Mouse (Mus musculus): Measurements from ENCODE around the gene Ppp1cb. TPM values are rescaled to one million over a fixed set of nuclear protein-coding genes. Genes with fewer than 3 reads are reported as not detected.
A peak's percentile ranks its signal among the peaks of the same experiment; 100 is the strongest.

Ppp1cb gene
- total RNA-seq, 4 experiments from 2014 or later: 442 to 503 (median 471) TPM

DNA sequence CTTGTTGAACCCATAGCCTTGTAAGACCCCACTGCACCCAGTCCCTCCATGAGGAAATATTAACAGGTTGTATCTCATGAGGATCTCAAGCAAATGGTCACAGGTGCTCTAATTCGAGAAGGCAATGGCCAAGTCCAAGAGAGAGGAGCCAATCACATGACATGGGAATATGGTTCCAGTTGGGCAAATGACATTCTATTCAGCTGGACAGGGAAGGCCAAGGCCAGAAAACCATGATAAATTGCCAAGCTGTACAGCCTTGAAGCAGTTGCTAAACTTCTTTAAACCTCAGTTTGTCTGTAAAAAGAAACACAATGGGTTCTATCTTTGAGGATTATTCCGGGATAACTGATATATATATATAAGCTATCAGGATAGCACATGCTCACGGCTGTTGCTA is 14.7 kb upstream of the Ppp1cb start:
- no peak for DNase-seq (ENCODE audit: low spot score in 2 of 2)

DNA sequence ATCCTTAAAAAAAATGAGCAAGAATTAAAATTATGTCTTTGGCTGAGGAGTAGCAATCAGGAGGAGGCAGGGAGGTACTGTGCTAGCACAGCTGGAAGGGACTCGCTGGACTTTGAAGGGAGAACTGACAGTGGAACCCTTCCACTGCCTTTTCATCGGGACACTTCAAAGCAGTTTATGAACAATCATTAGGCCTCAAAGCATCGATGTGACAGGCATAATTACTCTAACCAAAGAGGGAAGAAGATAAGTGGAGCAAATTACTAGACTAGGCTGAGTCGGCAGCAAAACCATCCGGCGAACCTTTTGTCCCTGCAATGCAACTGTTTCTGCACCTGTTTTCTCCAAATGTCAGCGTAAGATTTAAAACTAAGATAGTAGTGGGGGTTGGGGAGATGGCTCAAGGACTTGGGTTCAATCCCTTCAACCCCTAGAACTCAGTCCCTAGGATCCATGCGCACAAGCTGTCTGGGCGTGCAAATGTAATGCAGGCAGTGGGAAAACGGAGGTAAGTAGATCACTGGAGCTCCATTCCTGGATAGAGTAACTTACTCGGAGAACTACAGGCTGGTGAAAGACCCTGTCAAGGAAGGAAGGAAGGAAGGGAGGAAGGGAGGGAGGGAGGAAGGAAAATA is 13.2 kb upstream of the Ppp1cb start:
- no peak for DNase-seq (ENCODE audit: low spot score in 2 of 2)

DNA sequence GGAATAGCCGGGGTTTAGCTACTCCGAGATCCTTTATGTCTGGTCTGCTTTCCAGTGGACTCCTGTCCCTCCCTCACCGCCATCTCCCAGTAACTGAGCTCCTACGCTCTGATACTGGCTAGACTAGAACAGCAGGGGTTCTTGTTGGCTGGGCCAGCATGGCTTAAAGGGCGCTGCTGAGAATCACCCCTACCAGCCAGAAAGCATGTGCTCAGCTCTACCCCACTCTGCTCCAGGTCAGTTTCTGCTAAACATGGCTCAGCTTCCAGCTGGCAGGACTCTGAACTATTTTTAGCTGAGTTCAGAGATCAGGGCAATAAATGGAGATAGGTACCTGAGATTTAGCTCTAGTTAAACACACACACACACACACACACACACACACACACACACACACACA is 12.2 kb upstream of the Ppp1cb start:
- DNase-seq (ENCODE audit: low spot score in 2 of 2): peak; percentile 48 to 75

DNA sequence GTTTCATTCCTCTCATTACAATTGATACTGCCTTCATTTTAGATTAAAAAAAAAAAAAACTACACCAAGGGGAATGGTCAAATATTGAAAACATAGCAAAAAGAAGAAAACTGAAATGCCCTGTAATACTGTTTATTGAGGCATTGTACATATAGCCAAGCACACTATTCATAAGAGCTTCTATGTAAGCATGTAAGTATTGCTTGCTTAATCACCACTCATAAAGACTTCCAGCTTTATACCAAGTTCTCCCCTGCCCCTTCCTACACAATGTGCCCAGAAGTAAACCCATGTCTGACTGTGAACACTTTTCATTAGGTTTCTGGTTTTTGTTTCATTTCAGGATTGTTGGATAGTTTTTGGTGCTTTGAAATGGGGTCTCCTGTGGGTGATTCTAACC is 11.8 kb upstream of the Ppp1cb start:
- no peak for DNase-seq (ENCODE audit: low spot score in 2 of 2)

DNA sequence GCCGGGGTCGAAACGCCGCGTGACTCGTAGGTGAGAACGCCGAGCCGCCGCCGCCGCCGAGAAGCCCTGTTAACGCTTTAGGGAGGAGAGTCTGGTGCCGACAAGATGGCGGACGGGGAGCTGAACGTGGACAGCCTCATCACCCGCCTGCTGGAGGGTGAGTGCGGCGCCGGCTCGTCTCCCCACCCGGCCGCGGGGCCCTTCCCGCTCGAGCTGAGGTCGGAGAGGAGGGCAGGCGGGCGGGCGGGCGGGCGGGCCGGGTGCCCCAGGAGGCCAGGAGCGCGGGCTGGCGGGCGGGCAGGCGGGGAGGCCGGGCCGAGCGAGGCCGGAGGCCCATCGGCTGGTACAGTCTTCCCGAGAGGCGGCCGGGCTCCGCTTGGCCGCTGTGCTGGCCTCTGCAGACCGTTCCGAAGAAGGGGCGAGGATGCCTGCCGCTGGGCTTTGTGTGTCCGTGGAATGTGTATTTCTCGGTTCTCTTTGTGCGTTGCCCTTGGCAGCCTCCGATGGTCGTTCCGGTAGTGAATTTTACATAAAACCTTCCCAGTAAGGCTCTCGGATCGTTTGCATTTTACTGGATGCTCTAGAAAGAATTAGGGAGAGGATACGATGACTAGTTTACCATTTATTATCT is 723 bp downstream of the Ppp1cb start:
- no peak for DNase-seq (ENCODE audit: low spot score in 2 of 2)

DNA sequence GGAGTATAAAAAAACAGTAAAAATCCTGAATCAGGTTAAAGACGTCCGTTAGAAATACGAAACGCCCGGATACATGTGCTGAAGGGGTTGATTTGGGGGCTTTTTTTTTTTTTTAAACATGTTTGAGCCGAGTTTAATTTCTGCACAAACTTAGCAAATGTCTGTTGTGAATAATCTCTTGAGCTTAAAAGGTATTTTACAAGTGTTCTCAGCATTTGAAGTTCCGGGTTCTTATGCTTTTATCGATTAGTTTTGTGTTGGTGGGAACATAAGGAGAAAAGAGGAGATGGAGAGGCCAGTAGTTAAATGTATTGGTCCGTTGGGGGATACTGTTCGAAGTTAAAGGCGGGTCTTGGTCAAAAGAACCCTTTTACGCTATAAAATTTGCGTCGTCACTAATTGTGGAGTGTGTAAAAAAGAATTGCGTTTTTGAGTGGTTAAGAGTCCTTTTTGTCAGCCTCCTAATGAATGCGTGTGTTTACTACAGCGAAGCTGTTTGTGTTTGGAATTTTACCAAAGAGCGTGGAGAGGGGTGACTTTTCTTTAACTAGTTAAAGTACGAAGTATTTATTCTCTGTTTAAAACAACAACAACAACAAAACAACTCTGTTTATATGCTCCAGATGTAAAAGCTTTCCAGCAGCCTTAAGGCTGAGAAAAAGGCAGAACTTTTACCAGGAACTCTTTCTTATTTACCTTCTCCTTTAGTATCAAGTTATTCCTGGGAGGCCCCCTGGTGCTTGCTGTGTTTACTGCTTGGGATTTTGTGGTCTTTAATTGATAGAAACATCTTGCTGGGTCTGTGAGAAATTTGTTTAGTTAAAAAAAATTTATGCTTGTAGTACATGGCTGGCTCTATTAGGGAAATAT is 1.5 kb downstream of the Ppp1cb start:
- peak in 1 of 2 experiments; percentile 12 for DNase-seq (ENCODE audit: low spot score in 2 of 2)

DNA sequence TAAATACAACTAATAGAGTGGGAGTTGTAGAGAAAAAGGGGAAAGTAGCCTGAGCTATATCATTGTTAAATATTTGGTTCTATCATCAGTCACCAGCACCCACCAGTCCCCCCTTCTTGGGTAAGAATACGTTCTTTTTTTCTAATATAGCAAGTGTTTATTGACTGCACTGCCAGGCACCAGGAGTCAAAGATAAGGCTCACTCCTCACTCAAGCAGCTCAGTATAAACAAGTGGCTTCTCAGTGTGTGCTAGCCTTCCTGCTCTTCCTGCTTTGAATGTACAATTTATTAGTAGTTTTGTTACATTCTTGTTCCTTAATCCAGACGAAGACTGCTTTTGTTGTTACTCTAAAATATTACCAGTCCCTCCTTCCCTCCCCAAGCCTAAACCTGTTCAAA is 2.3 kb downstream of the Ppp1cb start:
- DNase-seq (ENCODE audit: low spot score in 2 of 2): no peak

DNA sequence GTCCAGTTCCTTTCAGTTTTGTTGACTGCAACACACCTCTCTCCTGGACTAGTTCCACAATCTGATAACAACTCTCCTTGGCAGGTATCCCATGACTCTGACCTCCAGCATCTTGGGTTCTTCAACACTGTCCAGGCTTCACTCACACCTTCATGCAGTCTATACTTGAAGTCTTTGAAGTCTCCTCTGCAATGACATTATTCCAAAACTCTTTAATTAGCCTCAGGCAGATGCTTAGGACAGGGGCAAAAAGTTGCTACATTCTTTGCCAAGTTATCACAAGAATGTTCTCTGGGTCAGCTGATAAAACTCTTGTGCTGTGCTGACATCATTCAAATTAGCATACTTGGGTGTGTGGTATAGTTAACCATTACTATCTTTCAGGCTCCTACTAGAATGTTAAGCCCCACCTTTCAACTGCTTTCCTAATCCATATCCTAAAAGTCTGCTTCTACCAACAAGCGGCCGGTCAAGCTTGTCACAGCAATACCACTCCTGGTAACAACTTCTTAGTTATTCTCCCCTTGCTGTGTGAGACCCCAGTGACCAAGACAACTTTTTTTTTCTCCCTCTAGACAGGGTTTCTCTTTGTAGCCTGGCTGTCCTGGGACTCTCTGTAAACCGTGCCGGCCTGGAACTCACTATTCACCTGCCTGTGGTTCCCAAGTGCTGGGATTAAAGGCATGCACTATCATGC is 13.8 kb downstream of the Ppp1cb start:
- DNase-seq (ENCODE audit: low spot score in 2 of 2): no peak

DNA sequence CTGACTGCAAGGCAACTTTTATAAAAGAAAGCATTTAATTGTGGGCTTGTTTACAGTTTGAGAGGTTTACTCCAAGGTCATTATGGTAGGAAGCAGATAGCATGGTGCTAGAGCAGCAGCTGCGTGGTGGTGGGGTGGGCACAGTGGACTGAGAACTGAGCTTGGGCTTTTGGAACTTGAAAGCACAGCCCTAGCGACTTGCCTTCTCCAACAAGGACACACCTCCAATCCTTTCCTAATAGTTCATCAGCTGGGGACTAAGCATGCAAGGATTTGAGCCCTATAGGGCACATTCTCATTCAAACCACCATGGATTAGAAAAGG is 14.3 kb downstream of the Ppp1cb start:
- no peak for DNase-seq (ENCODE audit: low spot score in 2 of 2)

DNA sequence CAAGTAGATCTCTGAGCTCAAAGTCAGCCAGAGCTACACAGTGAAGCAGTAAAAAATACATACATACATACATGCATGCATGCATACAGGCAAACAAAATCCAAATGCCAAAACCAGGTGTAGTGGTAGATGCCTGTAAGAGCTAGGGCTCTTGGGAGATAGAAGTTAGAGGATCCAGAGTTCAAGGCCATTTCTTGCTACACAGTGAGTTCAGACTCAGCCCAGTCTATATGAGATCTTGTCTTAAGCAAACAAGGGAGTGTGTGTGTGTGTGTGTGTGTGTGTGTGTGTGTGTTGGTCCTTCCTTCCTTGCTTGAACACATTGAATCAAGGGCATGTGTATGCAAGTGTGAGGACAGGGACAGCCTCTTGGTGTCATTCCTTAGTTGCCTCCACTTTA is 17.9 kb downstream of the Ppp1cb start:
- no peak for DNase-seq (ENCODE audit: low spot score in 2 of 2)

DNA sequence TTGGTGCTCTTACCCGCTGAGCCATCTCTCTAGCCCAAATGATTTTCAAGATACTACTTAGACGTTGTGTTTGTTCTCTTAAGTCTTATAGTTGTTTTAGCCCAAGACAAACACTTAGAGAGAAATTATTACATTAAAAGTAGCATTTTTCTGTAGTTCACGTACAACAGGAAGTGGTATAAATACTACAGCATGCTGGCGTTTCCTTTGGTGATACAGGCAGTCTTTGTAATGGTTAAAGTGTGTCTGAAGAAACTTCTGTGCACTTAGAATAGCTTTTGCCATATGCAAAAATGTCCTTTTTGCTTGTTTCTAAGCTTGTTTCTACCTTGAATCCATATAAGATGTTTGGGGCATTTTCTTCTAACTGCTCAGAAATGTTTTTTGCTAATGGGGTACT is 20.3 kb downstream of the Ppp1cb start:
- no peak for DNase-seq (ENCODE audit: low spot score in 2 of 2)

DNA sequence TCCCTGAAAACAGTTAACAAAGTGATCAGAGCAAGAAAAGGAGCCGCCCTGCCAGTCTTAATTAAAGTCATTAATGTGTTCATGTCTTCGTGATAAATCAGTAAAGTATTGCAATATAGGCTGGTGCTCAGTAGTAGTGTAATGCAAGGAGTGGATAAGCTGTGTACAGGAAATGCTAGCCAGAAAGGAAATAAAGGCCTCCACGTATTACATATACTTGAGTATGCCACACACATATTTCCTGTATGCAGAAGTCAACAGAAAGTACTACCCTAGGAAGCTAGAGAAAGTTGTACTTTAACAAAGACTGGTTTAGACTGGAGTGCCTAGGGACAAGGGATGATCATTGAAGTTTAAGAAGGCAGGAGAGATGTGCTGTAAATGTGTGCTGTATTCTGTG is 26.8 kb downstream of the Ppp1cb start:
- no peak for DNase-seq (ENCODE audit: low spot score in 2 of 2)

DNA sequence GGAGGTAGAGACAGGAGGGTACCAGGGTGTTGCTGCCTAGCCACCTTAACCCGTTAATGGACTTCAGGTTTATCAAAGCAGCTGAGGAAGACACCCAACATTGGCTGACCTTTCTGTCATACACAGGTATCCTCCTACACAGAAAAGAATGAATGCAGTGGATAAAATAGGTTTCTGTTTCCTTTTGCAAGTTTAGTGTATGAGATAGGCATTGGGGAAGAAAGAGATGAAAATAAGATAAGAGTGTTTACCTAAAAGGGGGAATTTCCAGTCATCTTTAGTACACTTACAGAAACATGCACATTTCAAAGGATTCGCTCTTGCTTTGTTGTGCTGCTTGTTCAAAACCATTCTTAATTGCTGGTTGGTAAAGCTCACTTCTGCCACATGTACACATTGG is 29.4 kb downstream of the Ppp1cb start:
- DNase-seq (ENCODE audit: low spot score in 2 of 2): no peak

DNA sequence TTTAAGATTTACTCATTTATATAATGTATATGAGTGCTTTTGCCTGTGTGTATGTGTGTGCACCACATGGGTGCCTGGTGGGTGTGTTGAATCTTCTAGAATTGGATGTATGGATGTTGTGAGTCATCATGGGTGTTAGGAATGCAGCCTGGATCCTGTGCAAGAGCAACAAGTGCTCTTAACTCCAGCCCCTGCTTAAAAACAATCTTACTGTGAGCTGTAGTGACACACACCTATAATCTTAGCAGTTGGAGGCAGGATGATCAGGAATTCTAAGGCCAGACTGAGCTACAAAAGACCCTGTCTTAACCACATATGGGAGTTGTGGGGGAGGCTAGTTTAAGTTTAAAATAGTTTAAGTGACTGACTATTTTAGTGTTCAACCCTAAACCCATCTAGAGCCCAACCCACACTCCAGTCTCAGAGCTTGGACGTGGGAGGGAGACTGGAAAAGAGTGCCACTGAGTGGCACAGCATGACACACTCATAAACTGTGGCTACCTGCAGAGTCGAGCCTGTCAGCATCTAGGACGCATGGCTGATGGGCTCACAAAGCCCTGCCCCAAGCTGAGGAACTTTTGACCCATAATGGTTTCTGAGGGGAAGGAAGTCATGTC is 35.5 kb downstream of the Ppp1cb start:
- DNase-seq (ENCODE audit: low spot score in 2 of 2): no peak

DNA sequence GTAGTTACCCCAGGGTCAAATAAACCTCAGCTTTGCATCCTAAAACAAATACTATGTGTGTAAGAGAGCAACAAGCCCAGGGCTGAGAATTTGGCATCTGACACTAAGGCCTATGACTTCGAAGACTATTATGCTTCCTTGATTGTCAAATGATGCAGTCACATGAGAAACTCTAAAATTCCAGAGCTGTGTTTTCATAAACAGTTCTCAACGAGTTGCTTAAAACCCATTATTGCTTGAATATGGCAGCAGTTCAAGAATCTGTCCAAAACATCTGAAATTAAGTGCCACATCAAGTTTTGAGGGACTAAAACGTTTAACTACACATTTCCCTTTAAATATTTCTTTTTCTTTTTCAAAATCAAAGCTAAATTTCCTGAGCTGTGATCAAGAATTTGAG is 50.1 kb downstream of the Ppp1cb start:
- no peak for DNase-seq (ENCODE audit: low spot score in 2 of 2)

DNA sequence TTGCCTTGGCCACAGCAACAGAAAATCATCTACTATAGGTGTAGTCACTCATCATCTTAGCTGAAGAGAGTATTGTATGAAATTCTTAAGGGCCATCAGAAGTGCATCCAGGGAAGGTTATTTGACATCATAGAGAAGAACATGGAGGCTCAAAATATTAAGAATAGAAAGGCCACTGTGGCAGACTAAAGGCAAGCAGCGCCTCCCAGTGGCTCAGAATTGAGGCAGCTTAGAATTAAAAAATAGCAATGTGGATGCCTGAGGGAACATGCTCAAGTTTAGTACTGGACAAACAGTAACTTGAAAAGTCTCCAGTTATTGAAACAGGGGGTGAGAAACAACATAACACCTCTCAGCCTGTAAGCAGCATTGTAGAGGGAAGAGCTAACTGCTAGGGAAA is 61.7 kb downstream of the Ppp1cb start:
- DNase-seq (ENCODE audit: low spot score in 2 of 2): peak; percentile 6

DNA sequence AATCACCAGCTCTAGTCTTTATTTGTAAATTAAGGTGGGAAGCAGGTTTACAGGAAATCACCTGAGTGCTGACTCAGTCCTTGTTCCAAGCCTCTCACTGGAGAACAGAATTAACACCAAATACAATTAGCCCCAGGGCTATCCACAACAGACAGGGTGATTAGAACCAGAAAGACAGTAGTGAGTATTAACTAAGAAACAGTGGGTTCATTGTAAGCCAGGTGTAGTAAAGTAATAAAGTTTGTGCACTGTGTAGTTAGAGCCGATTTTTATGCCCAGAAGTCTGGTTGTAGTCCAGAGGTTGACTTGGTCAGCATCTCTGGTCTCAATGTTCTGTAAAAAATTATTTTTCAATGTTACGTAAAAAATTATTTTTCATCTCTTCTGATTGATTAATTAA is 90.8 kb downstream of the Ppp1cb start:
- DNase-seq (ENCODE audit: low spot score in 2 of 2): no peak

DNA sequence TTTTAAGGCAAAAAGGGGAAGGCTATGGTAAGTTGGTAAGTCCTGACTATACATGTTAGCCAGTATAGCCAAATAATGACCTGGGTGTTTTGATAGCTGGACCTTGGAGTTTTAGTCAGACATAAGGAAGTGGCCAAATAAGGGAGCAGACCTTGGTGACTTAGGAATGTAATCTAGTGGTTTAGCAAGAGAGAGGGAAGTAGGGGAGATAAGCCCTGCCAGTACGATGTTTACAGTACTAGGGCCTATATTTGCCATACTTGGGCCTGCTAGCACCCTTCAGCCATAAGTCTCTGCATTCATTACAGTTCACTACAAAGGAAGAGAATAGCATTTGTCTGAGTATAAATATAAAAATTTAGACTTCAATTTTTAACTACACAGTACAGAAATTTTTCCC is 106.1 kb downstream of the Ppp1cb start:
- DNase-seq (ENCODE audit: low spot score in 2 of 2): no peak

All from gastrocnemius, adult 8-10 months (tissue).